Mouse (Mus musculus) forebrain, embryonic 13.5 days (tissue): ENCODE measurements at regions not wholly inside any gene's neighbourhood (a gene's known extent, or its start where the extent isn't known, plus 50 kb on each side); places are given as distances from the start of the nearest gene placed in this dataset.

Experiments used
- ATAC-seq: fragments of 200-750 bp; cut with Nextera tagmentation; 2 replicates; pipeline ENCODE4 v1.8.0; 2017
- H3K27ac ChIP-seq: fragments of 300-500 bp; sonication (generic); 2 replicates; pipeline ENCODE4 v1.5.1; 2015; ENCODE audit warnings: inconsistent platforms, mild to moderate bottlenecking, moderate library complexity
- H3K27me3 ChIP-seq: fragments of 300-500 bp; sonication (generic); 2 replicates; pipeline ENCODE4 v1.6.1; 2015; ENCODE audit warnings: mild to moderate bottlenecking, inconsistent platforms
- H3K36me3 ChIP-seq: fragments of 300-500 bp; sonication (generic); 2 replicates; pipeline ENCODE4 v1.6.1; 2015; ENCODE audit warnings: mild to moderate bottlenecking, inconsistent platforms; ENCODE audit not compliant: poor library complexity, severe bottlenecking
- H3K4me1 ChIP-seq: fragments of 300-500 bp; sonication (generic); 2 replicates; pipeline ENCODE4 v1.6.1; 2015; ENCODE audit warnings: inconsistent platforms
- H3K4me2 ChIP-seq: fragments of 300-500 bp; sonication (generic); 2 replicates; pipeline ENCODE4 v1.6.1; 2015; ENCODE audit warnings: inconsistent platforms, mild to moderate bottlenecking, moderate library complexity
- H3K4me3 ChIP-seq: fragments of 300-500 bp; sonication (generic); 2 replicates; pipeline ENCODE4 v1.5.1; 2015; ENCODE audit warnings: mild to moderate bottlenecking, inconsistent platforms
- H3K9ac ChIP-seq: fragments of 300-500 bp; sonication (generic); 2 replicates; pipeline ENCODE4 v1.6.1; 2015; ENCODE audit warnings: mild to moderate bottlenecking, inconsistent platforms
- H3K9me3 ChIP-seq: fragments of 300-500 bp; sonication (generic); replicated peaks from 2 replicates; pipeline ENCODE4 v1.6.1; 2016; ENCODE audit warnings: inconsistent platforms
- WGBS: fragments of 180-500 bp; shearing (Covaris S2); methylation state at CpG from one replicate; pipeline ENCODE4 v1.1.7; 2015; 5-methylcytosine and 5-hydroxymethylcytosine counted together

DNA sequence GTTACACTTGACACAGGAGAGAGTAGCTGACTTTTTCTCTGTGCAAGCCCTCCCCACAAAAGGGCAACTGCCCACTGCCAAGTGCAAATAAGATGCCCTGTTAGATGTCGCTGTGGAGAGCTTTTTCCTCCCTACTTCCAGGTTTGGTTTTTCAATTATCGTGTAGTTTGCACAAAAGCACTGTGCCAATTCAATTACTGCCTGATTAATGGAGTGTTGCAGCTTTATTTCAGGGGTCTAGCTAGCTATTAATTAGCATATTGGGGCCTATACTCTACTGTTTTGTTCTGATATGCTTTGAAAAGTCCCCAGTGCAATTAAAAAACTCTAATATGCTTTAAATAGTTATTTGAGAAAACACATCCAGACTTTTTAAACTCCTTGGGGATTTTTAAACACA, 676.6 kb upstream of the Pou3f3 start:
- no peaks in the 10 kb centered on the region for H3K27me3 ChIP-seq
- no peak overlapping the region for H3K4me2 ChIP-seq
- 11% methylated on average over 2 of the region's 2 CpGs for WGBS
- H3K4me1 ChIP-seq: peaks cover 10% of the 10 kb centered on the region
- H3K4me3 ChIP-seq: no peak overlapping the region
- H3K36me3 ChIP-seq: no peaks in the 10 kb centered on the region
- no peaks in the 10 kb centered on the region for H3K9me3 ChIP-seq
- H3K27ac ChIP-seq: no peak overlapping the region
- no peak overlapping the region for H3K9ac ChIP-seq
- no peak for ATAC-seq

DNA sequence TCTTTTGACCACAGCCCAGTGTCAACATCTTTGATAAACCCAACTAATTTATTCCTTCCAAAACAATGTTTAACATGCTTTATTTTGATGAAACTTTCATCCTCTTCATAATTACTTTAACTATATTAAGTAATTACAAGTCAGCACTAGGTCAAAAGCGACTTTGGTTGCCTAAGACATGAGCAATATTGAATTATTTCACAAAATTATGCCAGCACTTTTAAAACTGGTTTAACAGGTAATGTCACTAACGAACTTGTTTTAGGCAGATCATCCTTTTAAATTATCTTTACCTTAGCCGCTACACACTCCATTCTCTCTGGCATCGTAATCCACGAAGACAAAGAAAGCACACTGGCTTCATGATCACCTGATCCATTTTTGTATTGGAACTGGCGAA, 669.8 kb upstream of the Pou3f3 start:
- no peaks in the 10 kb centered on the region for H3K36me3 ChIP-seq
- ATAC-seq: no peak
- no peaks in the 10 kb centered on the region for H3K9me3 ChIP-seq
- H3K27ac ChIP-seq: no peak overlapping the region
- 76% methylated on average over 6 of the region's 6 CpGs for WGBS
- H3K27me3 ChIP-seq: no peaks in the 10 kb centered on the region
- H3K9ac ChIP-seq: no peak overlapping the region
- H3K4me1 ChIP-seq: no peaks in the 10 kb centered on the region
- no peak overlapping the region for H3K4me3 ChIP-seq
- no peak overlapping the region for H3K4me2 ChIP-seq

DNA sequence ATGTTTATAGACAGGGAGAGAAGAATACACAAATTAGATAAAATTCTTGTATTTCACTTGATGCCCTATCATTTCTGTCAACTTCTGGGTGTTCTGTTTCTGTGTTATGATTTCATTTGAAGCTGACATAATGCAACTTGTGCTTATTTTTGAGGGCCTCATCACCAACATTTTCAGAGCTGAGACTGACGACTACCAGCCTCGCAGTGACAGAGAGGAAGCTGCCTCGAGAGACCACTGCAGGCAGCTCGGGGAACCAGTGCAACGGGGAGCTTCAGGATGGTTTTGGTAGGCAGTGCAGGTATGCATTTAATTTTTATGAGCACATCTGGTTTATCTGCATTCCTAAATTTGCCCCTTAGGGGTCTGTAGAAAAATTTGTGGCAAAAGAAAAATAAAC, 669.1 kb upstream of the Pou3f3 start:
- no peak overlapping the region for H3K27ac ChIP-seq
- no peak overlapping the region for H3K4me3 ChIP-seq
- ATAC-seq: no peak
- H3K27me3 ChIP-seq: no peaks in the 10 kb centered on the region
- H3K9me3 ChIP-seq: no peaks in the 10 kb centered on the region
- no peaks in the 10 kb centered on the region for H3K36me3 ChIP-seq
- no peak overlapping the region for H3K4me2 ChIP-seq
- 84% methylated on average over 5 of the region's 5 CpGs for WGBS
- H3K9ac ChIP-seq: no peak overlapping the region
- no peaks in the 10 kb centered on the region for H3K4me1 ChIP-seq

DNA sequence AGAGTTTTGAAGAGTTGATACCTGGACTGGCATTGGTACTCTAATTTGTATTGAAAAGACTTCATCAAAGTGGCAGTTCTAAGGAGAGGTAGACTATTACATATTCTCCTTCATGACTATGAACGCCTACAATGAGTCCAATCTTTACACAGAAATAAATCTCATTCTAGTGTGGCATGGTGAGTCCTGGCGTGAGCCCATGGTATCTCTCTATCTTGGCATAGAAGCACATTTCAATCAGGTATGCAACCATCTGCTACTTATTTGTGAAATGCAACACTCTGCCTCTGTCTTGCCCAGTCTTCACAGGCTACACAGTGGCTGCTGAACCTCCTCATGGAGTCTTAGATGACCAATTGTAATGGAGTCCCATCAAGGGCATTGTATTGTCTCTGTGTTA, 661.8 kb upstream of the Pou3f3 start:
- Histone ChIP-seq H3K4me1 (no peaks in the 10 kb centered on the region), H3K36me3 (no peaks in the 10 kb centered on the region), H3K4me3 (no peak overlapping the region), H3K9me3 (no peaks in the 10 kb centered on the region), H3K27ac (no peak overlapping the region), H3K4me2 (no peak overlapping the region), H3K9ac (no peak overlapping the region), H3K27me3 (no peaks in the 10 kb centered on the region)
- WGBS: 88% methylated on average over 2 of the region's 2 CpGs
- ATAC-seq: no peak

DNA sequence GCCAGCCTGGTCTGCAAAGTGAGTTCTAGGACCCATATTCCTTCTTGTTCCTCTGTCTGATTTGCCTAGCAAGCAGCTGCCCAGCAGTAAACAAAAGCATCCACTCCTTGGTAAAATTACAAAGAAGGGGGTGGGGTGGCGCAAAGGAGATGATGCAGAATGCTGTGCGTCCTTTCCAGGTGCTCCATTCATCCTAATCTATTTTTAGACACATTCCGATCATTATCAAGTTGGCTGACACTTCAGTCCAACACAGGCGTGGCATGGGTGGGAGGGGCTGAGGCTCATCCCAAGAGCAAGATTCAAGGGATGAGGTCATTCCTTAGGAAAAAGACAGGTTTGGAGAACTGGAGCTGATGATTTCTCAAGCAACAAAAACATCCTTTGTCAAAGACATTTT, 660.2 kb upstream of the Pou3f3 start:
- 84% methylated on average over 4 of the region's 4 CpGs for WGBS
- no peak for ATAC-seq

DNA sequence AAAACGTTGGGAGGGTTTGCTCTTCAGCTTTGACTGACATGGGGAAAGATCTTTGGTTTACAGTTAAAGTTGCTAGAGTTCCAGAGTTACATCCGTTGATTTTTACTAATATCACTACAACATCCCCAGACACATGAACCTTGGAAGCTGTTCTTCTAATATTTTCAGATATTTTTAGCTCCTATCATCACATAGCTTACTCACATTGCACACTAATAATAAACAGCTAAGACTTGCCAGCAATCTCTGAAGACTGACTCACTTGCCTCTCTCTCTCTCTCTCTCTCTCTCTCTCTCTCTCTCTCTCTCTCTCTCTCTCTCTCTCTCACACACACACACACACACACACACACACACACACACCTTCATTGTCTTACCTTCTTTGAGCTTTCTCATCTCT, 654.0 kb upstream of the Pou3f3 start:
- H3K27me3 ChIP-seq: no peaks in the 10 kb centered on the region
- no peaks in the 10 kb centered on the region for H3K9me3 ChIP-seq
- no peak overlapping the region for H3K9ac ChIP-seq
- 70% methylated on average over 2 of the region's 2 CpGs for WGBS
- H3K36me3 ChIP-seq: no peaks in the 10 kb centered on the region
- no peak overlapping the region for H3K27ac ChIP-seq
- H3K4me1 ChIP-seq: no peaks in the 10 kb centered on the region
- H3K4me3 ChIP-seq: no peak overlapping the region
- H3K4me2 ChIP-seq: no peak overlapping the region
- no peak for ATAC-seq

More for the DNA sequence above, 660.2 kb upstream of the Pou3f3 start:
- no peak overlapping the region for H3K4me2 ChIP-seq
- no peaks in the 10 kb centered on the region for H3K9me3 ChIP-seq
- H3K27me3 ChIP-seq: no peaks in the 10 kb centered on the region
- H3K4me1 ChIP-seq: no peaks in the 10 kb centered on the region
- H3K36me3 ChIP-seq: no peaks in the 10 kb centered on the region
- no peak overlapping the region for H3K4me3 ChIP-seq
- no peak overlapping the region for H3K27ac ChIP-seq
- H3K9ac ChIP-seq: no peak overlapping the region

DNA sequence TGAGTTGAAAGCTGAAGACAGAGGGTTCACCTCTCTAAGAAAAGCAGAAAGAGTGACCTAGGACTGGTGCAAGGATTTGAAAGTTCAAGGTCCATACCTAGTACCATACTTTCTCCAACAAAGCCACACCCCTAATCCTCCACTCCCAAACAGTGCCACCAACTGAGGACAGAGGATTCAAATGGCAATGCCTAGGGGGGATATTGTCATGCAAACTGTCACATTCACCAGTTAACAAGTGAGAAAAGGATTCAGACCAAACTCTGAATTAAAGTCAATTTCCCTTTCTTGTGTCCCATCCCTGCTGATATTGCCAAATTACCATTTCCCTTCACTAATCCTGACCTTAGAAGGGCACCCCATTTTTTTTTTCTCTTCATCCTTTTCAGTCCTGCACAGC, 637.1 kb upstream of the Pou3f3 start:
- Histone ChIP-seq H3K9me3 (no peaks in the 10 kb centered on the region; the same call in 1 of the 2 replicates), H3K4me1 (no peaks in the 10 kb centered on the region), H3K4me2 (no peak overlapping the region), H3K27ac (no peak overlapping the region), H3K36me3 (no peaks in the 10 kb centered on the region), H3K9ac (no peak overlapping the region), H3K4me3 (no peak overlapping the region), H3K27me3 (no peaks in the 10 kb centered on the region)
- ATAC-seq: no peak

DNA sequence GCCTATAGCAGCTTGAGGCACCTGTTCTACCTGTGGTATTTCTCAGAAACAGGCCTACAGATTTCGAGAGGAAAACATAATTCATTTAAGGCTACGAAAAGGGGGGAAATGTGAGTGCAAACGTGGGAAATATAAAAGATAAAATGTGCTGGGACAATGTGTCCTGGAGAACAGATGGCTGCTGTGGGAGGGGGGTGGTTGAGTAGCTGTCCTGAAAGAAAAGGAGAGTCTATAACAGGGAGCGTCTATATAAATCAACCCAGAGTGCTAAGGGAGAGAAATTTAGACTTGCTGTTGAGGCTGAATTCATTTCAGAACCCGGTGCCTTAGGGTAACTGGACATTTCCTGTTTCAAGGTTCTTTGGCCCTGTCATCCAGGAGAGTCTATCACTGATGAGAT, 625.5 kb upstream of the Pou3f3 start:
- Histone ChIP-seq H3K9me3 (no peaks in the 10 kb centered on the region), H3K4me3 (no peak overlapping the region), H3K27ac (no peak overlapping the region), H3K9ac (no peak overlapping the region), H3K4me2 (no peak overlapping the region), H3K27me3 (no peaks in the 10 kb centered on the region), H3K4me1 (no peaks in the 10 kb centered on the region), H3K36me3 (no peaks in the 10 kb centered on the region)
- ATAC-seq: no peak
- 74% methylated on average over 5 of the region's 5 CpGs for WGBS

DNA sequence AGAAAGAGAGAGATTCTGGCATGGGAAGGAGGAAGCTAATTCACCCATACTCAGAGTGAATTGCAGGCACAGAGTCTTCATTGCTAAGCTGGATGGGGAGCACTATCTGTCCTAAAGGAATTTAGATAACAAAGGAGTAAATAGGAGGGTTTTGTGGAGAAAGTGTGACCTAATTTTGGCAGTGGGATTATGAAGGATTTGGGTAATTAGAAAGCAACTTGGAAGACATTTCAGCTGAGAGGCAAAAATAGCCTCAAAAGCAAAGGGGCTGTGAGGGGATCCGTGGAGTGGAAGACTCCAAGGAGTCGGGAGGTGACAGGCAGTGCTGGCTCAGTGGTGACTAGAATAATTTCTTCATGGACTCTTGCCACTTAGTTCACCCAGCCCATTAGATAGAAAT, 599.5 kb upstream of the Pou3f3 start:
- Histone ChIP-seq H3K36me3 (no peaks in the 10 kb centered on the region), H3K9me3 (no peaks in the 10 kb centered on the region), H3K27ac (no peak overlapping the region), H3K4me2 (no peak overlapping the region), H3K27me3 (no peaks in the 10 kb centered on the region), H3K4me1 (peaks cover 11% of the 10 kb centered on the region), H3K4me3 (no peak overlapping the region), H3K9ac (no peak overlapping the region)
- no peak for ATAC-seq
- 6% methylated on average over 2 of the region's 2 CpGs for WGBS

DNA sequence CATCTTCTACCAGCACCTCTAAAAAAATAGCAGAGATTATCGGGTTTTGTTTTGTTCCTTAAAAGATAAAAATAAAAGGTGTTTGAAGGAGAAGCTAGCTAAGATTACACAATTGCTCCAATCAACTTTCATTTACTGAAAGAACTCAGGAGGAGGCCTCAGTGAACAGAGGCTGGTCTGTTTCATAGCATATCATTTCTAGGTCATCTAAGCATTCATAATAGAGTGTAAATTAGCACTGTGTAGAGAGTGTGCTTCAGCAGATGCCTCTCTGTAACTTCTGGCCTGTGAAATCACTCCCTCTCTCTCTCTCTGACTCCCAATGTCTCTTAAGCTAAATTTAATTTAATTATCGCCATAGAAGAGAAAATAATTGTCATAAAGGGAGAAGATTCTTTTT, 597.0 kb upstream of the Pou3f3 start:
- H3K4me3 ChIP-seq: no peak overlapping the region
- WGBS: 49% methylated on average over 2 of the region's 2 CpGs
- no peaks in the 10 kb centered on the region for H3K27me3 ChIP-seq
- H3K9ac ChIP-seq: no peak overlapping the region
- no peak for ATAC-seq
- H3K27ac ChIP-seq: no peak overlapping the region
- H3K9me3 ChIP-seq: no peaks in the 10 kb centered on the region
- peaks cover 11% of the 10 kb centered on the region for H3K4me1 ChIP-seq
- no peak overlapping the region for H3K4me2 ChIP-seq
- no peaks in the 10 kb centered on the region for H3K36me3 ChIP-seq

DNA sequence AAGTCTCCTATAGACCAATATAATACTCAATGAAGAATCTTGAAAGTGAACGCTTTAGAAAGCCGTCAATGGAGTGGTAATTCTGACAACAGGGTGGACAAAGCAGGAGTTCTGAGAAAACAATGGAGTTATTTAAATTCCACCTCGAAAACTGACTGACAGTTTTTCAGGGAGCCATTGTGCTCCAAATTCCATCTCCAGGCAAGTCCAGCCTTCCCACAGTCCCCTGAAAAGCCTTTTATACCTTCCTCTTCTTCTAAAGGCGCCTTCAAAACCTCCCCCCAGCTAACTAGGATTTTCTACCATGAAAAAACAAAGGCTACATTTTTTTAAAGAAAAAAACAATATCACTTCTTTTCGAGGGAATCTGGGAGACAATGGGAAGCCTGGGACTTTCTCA, 588.0 kb upstream of the Pou3f3 start:
- Histone ChIP-seq H3K27me3 (no peaks in the 10 kb centered on the region), H3K4me2 (no peak overlapping the region), H3K9ac (no peak overlapping the region), H3K9me3 (no peaks in the 10 kb centered on the region), H3K36me3 (no peaks in the 10 kb centered on the region), H3K27ac (no peak overlapping the region), H3K4me3 (no peak overlapping the region), H3K4me1 (peaks cover 19% of the 10 kb centered on the region)
- 4% methylated on average over 5 of the region's 5 CpGs for WGBS
- ATAC-seq: no peak

DNA sequence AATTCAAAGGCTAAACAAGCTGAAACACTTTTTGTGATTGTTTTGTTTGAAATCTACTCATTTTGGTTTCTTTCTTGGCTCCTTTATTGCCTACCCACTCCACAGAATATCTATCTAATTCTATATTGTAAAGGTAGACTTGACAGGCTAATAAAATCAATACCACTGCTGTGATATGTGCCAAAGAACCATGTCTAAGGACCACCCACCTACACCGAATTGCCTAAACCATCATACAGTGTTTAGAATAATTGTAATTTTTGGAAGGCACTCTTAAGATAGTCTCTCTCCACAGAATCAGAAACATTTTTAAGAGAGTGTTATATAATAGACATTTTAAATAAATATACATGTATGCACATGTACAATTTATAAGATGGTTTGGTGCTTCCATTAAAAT, 587.6 kb upstream of the Pou3f3 start:
- Histone ChIP-seq H3K4me1 (peaks cover 19% of the 10 kb centered on the region), H3K36me3 (no peaks in the 10 kb centered on the region), H3K27ac (no peak overlapping the region), H3K4me2 (no peak overlapping the region), H3K9me3 (no peaks in the 10 kb centered on the region), H3K4me3 (no peak overlapping the region), H3K9ac (no peak overlapping the region), H3K27me3 (no peaks in the 10 kb centered on the region)
- no peak for ATAC-seq
- 54% methylated on average over 1 of the region's 1 CpGs for WGBS

DNA sequence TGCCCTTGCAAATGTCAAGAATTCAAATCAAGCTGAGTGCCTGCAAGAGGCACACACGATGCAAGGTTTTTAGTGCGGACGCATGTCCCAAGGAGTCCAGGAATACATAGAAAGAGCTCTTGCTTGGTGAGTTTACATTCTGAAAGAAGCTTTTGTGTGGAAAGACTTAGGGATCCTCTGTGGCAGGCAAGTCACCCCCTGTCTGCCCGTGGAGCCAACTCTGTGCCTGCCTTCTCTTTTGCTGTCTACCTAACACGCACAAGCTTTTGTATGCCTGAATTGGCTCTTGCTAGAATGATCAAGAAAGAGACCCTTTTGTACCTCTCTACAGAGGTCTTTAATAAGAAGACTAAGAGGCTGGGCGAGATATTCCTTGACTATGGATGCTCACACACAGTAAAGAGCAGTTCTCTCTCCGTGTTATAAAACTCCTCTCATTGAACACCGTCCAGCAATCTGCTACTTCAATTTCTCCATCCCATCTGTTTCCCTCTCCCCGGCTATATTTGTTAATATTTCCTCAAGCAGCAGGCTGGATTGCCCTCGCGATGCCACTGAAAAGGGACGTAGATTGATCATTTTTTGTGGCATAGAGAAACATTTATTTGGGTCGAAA, 543.3 kb upstream of the Pou3f3 start:
- Histone ChIP-seq H3K36me3 (no peaks in the 10 kb centered on the region), H3K9ac (peak overlapping the region; percentile 8; the same call in 1 of the 2 replicates), H3K4me3 (no peak overlapping the region), H3K4me2 (peak overlapping the region; percentile 19), H3K4me1 (peaks cover 12% of the 10 kb centered on the region), H3K27me3 (no peaks in the 10 kb centered on the region), H3K9me3 (peaks cover 10% of the 10 kb centered on the region), H3K27ac (no peak overlapping the region)
- 29% methylated on average over 13 of the region's 13 CpGs for WGBS
- 0 out of 2 replicates have a peak, but pooled peaks have one; percentile 45 for ATAC-seq
